Mouse (Mus musculus): Measurements from ENCODE around the gene Fgfr2. TPM values are rescaled to one million over a fixed set of nuclear protein-coding genes. Genes with fewer than 3 reads are reported as not detected.
A peak's percentile ranks its signal among the peaks of the same experiment; 100 is the strongest.

The Fgfr2 gene
- polyA plus RNA-seq, 1 experiment, result 14.8 TPM

- Histone ChIP-seq H3K4me1 (ENCODE audit: control insufficient read depth, insufficient read depth, low read length) (peaks cover 12% of the 10 kb centered on the region; the same call in 1 of the 2 replicates), H3K4me3 (ENCODE audit: insufficient read depth, low read depth, low read length) (no peak overlapping the region), H3K27me3 (replicated peaks; ENCODE audit: control insufficient read depth, insufficient read depth, low read length) (no peaks in the 10 kb centered on the region), H3K36me3 (ENCODE audit: control insufficient read depth, insufficient read depth, low read length) (no peaks in the 10 kb centered on the region), H3K27ac (ENCODE audit: insufficient read depth, low read depth, low read length) (no peak overlapping the region)
- no peak for TF ChIP-seq POLR2A (IDR thresholded peaks at IDR 0.05; ENCODE audit: low read depth, low read length)
- no peak for TF ChIP-seq CTCF (conservative IDR thresholded peaks at IDR 0.05; ENCODE audit: insufficient read depth, insufficient read length, low read depth, low read length)
- 58% methylated on average over 7 of the region's 7 CpGs for WGBS
- peak; percentile 81 for DNase-seq
These were observed 2164.6 kb downstream of the Fgfr2 start for GRCm38 (mm10) chr7:130958551-130958950.

- Histone ChIP-seq H3K4me3 (ENCODE audit: insufficient read depth, low read depth, low read length) (no peak overlapping the region), H3K27me3 (replicated peaks; ENCODE audit: control insufficient read depth, insufficient read depth, low read length) (no peaks in the 10 kb centered on the region), H3K27ac (ENCODE audit: insufficient read depth, low read depth, low read length) (no peak overlapping the region), H3K36me3 (ENCODE audit: control insufficient read depth, insufficient read depth, low read length) (no peaks in the 10 kb centered on the region), H3K4me1 (ENCODE audit: control insufficient read depth, insufficient read depth, low read length) (peaks cover 12% of the 10 kb centered on the region)
- TF ChIP-seq POLR2A (IDR thresholded peaks at IDR 0.05; ENCODE audit: low read depth, low read length) (no peak), CTCF (conservative IDR thresholded peaks at IDR 0.05; ENCODE audit: insufficient read depth, insufficient read length, low read depth, low read length) (no peak)
- WGBS, result 91% methylated on average over 10 of the region's 10 CpGs
- no peak for DNase-seq
These were observed 2169.0 kb downstream of the Fgfr2 start for GRCm38 (mm10) chr7:130954177-130954601.

GRCm38 (mm10) chr7:130953376-130953775, 2169.8 kb downstream of the Fgfr2 start:
- no peak for DNase-seq
- 93% methylated on average over 10 of the region's 10 CpGs for WGBS
- no peak overlapping the region for H3K4me3 ChIP-seq (ENCODE audit: insufficient read depth, low read depth, low read length)
- no peaks in the 10 kb centered on the region for H3K27me3 ChIP-seq (replicated peaks; ENCODE audit: control insufficient read depth, insufficient read depth, low read length)
- peaks cover 12% of the 10 kb centered on the region for H3K4me1 ChIP-seq (ENCODE audit: control insufficient read depth, insufficient read depth, low read length)
- no peaks in the 10 kb centered on the region for H3K36me3 ChIP-seq (ENCODE audit: control insufficient read depth, insufficient read depth, low read length)
- H3K27ac ChIP-seq (ENCODE audit: insufficient read depth, low read depth, low read length), result no peak overlapping the region
- no peak for TF ChIP-seq POLR2A (IDR thresholded peaks at IDR 0.05; ENCODE audit: low read depth, low read length)
- no peak for TF ChIP-seq CTCF (conservative IDR thresholded peaks at IDR 0.05; ENCODE audit: insufficient read depth, insufficient read length, low read depth, low read length)

- H3K27me3 ChIP-seq (replicated peaks; ENCODE audit: control insufficient read depth, insufficient read depth, low read length), result no peaks in the 10 kb centered on the region
- no peaks in the 10 kb centered on the region for H3K36me3 ChIP-seq (ENCODE audit: control insufficient read depth, insufficient read depth, low read length)
- DNase-seq, result peak; percentile 91
- no peak for TF ChIP-seq CTCF (conservative IDR thresholded peaks at IDR 0.05; ENCODE audit: insufficient read depth, insufficient read length, low read depth, low read length)
- no peak for TF ChIP-seq POLR2A (IDR thresholded peaks at IDR 0.05; ENCODE audit: low read depth, low read length)
- peak overlapping the region; percentile 74 for H3K27ac ChIP-seq (ENCODE audit: insufficient read depth, low read depth, low read length)
- no peak overlapping the region for H3K4me3 ChIP-seq (ENCODE audit: insufficient read depth, low read depth, low read length)
- WGBS, result 70% methylated on average over 5 of the region's 5 CpGs
- H3K4me1 ChIP-seq (ENCODE audit: control insufficient read depth, insufficient read depth, low read length), result peaks cover 12% of the 10 kb centered on the region
These were observed 2172.1 kb downstream of the Fgfr2 start for GRCm38 (mm10) chr7:130951004-130951403.

GRCm38 (mm10) chr7:130950482-130950881, 2172.7 kb downstream of the Fgfr2 start:
- peaks cover 12% of the 10 kb centered on the region for H3K4me1 ChIP-seq (ENCODE audit: control insufficient read depth, insufficient read depth, low read length)
- H3K27me3 ChIP-seq (replicated peaks; ENCODE audit: control insufficient read depth, insufficient read depth, low read length), result no peaks in the 10 kb centered on the region
- 87% methylated on average over 7 of the region's 7 CpGs for WGBS
- H3K27ac ChIP-seq (ENCODE audit: insufficient read depth, low read depth, low read length), result peak overlapping the region; percentile 74
- TF ChIP-seq POLR2A (IDR thresholded peaks at IDR 0.05; ENCODE audit: low read depth, low read length) (no peak), CTCF (conservative IDR thresholded peaks at IDR 0.05; ENCODE audit: insufficient read depth, insufficient read length, low read depth, low read length) (no peak)
- H3K4me3 ChIP-seq (ENCODE audit: insufficient read depth, low read depth, low read length), result no peak overlapping the region
- no peaks in the 10 kb centered on the region for H3K36me3 ChIP-seq (ENCODE audit: control insufficient read depth, insufficient read depth, low read length)
- no peak for DNase-seq

GRCm38 (mm10) chr7:130949331-130949751, 2173.8 kb downstream of the Fgfr2 start:
- Histone ChIP-seq H3K27me3 (replicated peaks; ENCODE audit: control insufficient read depth, insufficient read depth, low read length) (no peaks in the 10 kb centered on the region), H3K4me3 (ENCODE audit: insufficient read depth, low read depth, low read length) (no peak overlapping the region), H3K4me1 (ENCODE audit: control insufficient read depth, insufficient read depth, low read length) (peaks cover 12% of the 10 kb centered on the region), H3K36me3 (ENCODE audit: control insufficient read depth, insufficient read depth, low read length) (no peaks in the 10 kb centered on the region), H3K27ac (ENCODE audit: insufficient read depth, low read depth, low read length) (0 out of 2 replicates have a peak overlapping the region, but pooled peaks have one; percentile 13)
- WGBS, result 29% methylated on average over 8 of the region's 8 CpGs
- peak; percentile 73 for DNase-seq
- TF ChIP-seq POLR2A (IDR thresholded peaks at IDR 0.05; ENCODE audit: low read depth, low read length) (no peak), CTCF (conservative IDR thresholded peaks at IDR 0.05; ENCODE audit: insufficient read depth, insufficient read length, low read depth, low read length) (no peak)

- peaks cover 13% of the 10 kb centered on the region for H3K4me1 ChIP-seq (ENCODE audit: control insufficient read depth, insufficient read depth, low read length)
- no peaks in the 10 kb centered on the region for H3K36me3 ChIP-seq (ENCODE audit: control insufficient read depth, insufficient read depth, low read length)
- peak; percentile 51 for DNase-seq
- 39% methylated on average over 5 of the region's 5 CpGs for WGBS
- no peak overlapping the region for H3K27ac ChIP-seq (ENCODE audit: insufficient read depth, low read depth, low read length)
- H3K27me3 ChIP-seq (replicated peaks; ENCODE audit: control insufficient read depth, insufficient read depth, low read length), result no peaks in the 10 kb centered on the region
- TF ChIP-seq POLR2A (IDR thresholded peaks at IDR 0.05; ENCODE audit: low read depth, low read length) (no peak), CTCF (conservative IDR thresholded peaks at IDR 0.05; ENCODE audit: insufficient read depth, insufficient read length, low read depth, low read length) (no peak)
- no peak overlapping the region for H3K4me3 ChIP-seq (ENCODE audit: insufficient read depth, low read depth, low read length)
These were observed 2174.5 kb downstream of the Fgfr2 start for GRCm38 (mm10) chr7:130948563-130949208.

All from kidney, adult 2 months (tissue).